Mouse (Mus musculus): ENCODE measurements around the gene Jmjd4.

DNA sequence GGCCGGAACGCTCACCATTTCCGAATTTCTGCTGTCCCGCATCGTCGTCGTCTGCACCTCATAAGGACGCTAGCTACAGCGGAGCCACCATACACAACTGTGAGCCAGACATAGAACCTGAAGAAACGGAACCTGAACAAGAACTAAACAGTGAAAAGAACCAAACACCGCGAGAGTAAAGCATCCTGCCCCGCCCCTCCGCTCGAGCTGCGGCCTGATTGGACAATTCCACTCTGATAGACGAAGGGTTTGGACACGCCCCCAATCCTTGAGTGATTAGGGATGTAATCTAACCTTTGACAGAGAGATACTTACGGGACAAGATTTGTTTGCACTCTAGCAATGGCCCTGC, 22.5 kb downstream of the Jmjd4 start, which contains the start of gene Zfp867:
- TF ChIP-seq TAL1 (IDR thresholded peaks at IDR 0.05; ENCODE audit: low read length) (no peak), GATA1 (IDR thresholded peaks at IDR 0.05; ENCODE audit: low read length) (no peak)
